Mouse (Mus musculus) myocyte (in vitro differentiated cells): ENCODE measurements at regions not wholly inside any gene's neighbourhood (a gene's known extent, or its start where the extent isn't known, plus 50 kb on each side); places are given as distances from the start of the nearest gene placed in this dataset.

Experiments
- H3K27me3 ChIP-seq: one replicate; pipeline ENCODE4 v1.6.1; 2011; ENCODE audit not compliant: control insufficient read depth, insufficient read depth, insufficient read length
- H3K36me3 ChIP-seq: one replicate; pipeline ENCODE4 v1.6.1; 2011; ENCODE audit not compliant: control insufficient read depth, insufficient read depth
- H3K4me2 ChIP-seq: one replicate; pipeline ENCODE4 v1.6.1; 2011; ENCODE audit warnings: low read depth, control low read depth
- H3K4me3 ChIP-seq: one replicate; pipeline ENCODE4 v1.5.1; 2011; ENCODE audit warnings: mild to moderate bottlenecking, control low read depth, moderate library complexity
- H3K79me2 ChIP-seq: one replicate; pipeline ENCODE4 v1.6.1; 2011; ENCODE audit not compliant: control insufficient read depth, insufficient read depth
- H3ac ChIP-seq: one replicate; pipeline ENCODE4 v1.6.1; 2011; ENCODE audit not compliant: control insufficient read depth, insufficient read length
- CEBPB ChIP-seq: IDR thresholded peaks from 2 replicates; pipeline ENCODE4 v1.6.1; 2011; ENCODE audit warnings: mild to moderate bottlenecking, moderate library complexity; ENCODE audit not compliant: poor library complexity, insufficient read depth, severe bottlenecking
- E2F4 ChIP-seq: IDR thresholded peaks from one replicate; pipeline ENCODE4 v1.6.1; 2011; ENCODE audit warnings: mild to moderate bottlenecking, control low read depth, moderate library complexity; ENCODE audit not compliant: insufficient read depth
- MAX ChIP-seq: IDR thresholded peaks from one replicate; pipeline ENCODE4 v1.6.1; 2011; ENCODE audit warnings: low read depth, mild to moderate bottlenecking, control low read depth
- MYOD1 ChIP-seq, 3 experiments: IDR thresholded peaks; one replicate each; pipeline ENCODE4 v1.6.1; 2011; ENCODE audit warnings: control low read depth in 2 of 3, low read depth in 2 of 3, mild to moderate bottlenecking in 2 of 3, moderate library complexity in 1 of 3; ENCODE audit not compliant: insufficient read length in 2 of 3, control insufficient read depth in 1 of 3
- MYOG ChIP-seq, 3 experiments: IDR thresholded peaks; one replicate each; pipeline ENCODE4 v1.6.1; 2011; ENCODE audit warnings: control low read depth in 2 of 3, low read depth in 2 of 3, mild to moderate bottlenecking in 2 of 3; ENCODE audit not compliant: insufficient read length in 2 of 3, control insufficient read depth in 1 of 3, insufficient read depth in 1 of 3
- POLR2A ChIP-seq: IDR thresholded peaks from one replicate; pipeline ENCODE4 v1.6.1; 2011; ENCODE audit warnings: low read depth, mild to moderate bottlenecking, control low read depth, moderate library complexity; ENCODE audit not compliant: insufficient read length
- POLR2AphosphoS2 ChIP-seq: IDR thresholded peaks from one replicate; pipeline ENCODE4 v1.6.1; 2011; ENCODE audit warnings: low read depth, control low read depth; ENCODE audit not compliant: insufficient read length
- REST ChIP-seq: IDR thresholded peaks from one replicate; pipeline ENCODE4 v1.6.1; 2011; ENCODE audit warnings: mild to moderate bottlenecking, control low read depth, moderate library complexity; ENCODE audit not compliant: insufficient read depth, insufficient read length
- SRF ChIP-seq: IDR thresholded peaks from one replicate; pipeline ENCODE4 v1.6.1; 2011; ENCODE audit warnings: low read depth; ENCODE audit not compliant: control insufficient read depth, insufficient read length
- TCF12 ChIP-seq: IDR thresholded peaks from one replicate; pipeline ENCODE4 v1.6.1; 2011; ENCODE audit warnings: mild to moderate bottlenecking, control low read depth; ENCODE audit not compliant: poor library complexity, insufficient read depth, severe bottlenecking
- TCF3 ChIP-seq: IDR thresholded peaks from one replicate; pipeline ENCODE4 v1.6.1; 2011; ENCODE audit warnings: low read depth, control low read depth; ENCODE audit not compliant: insufficient read length
- USF1 ChIP-seq: IDR thresholded peaks from one replicate; pipeline ENCODE4 v1.6.1; 2011; ENCODE audit warnings: low read depth, mild to moderate bottlenecking, control low read depth, moderate library complexity

- Histone ChIP-seq H3K27me3 (no peaks in the 10 kb centered on the region), H3ac (no peak overlapping the region)
- no peak for TF ChIP-seq POLR2A
- TF ChIP-seq MYOD1 (IDR thresholded peaks at IDR 0.05; ENCODE audit: control insufficient read depth in 1 of 3, insufficient read length in 2 of 3, low read depth in 2 of 3), result peak in 1 of 3 experiments; percentile 6
These were observed 89.3 kb downstream of the Fam161a start for GRCm38 (mm10) chr11:23096451-23097222.

GRCm38 (mm10) chr11:23097223-23097490 is 89.8 kb downstream of the Fam161a start:
- Histone ChIP-seq H3ac (no peak overlapping the region), H3K36me3 (no peaks in the 10 kb centered on the region), H3K79me2 (no peaks in the 10 kb centered on the region), H3K4me2 (no peak overlapping the region), H3K27me3 (no peaks in the 10 kb centered on the region), H3K4me3 (no peak overlapping the region)
- TF ChIP-seq POLR2A, result no peak
- no peak for TF ChIP-seq POLR2AphosphoS2
- TF ChIP-seq SRF, result no peak

More at GRCm38 (mm10) chr11:23096451-23097222, 89.3 kb downstream of the Fam161a start:
- Histone ChIP-seq H3K4me2 (no peak overlapping the region), H3K4me3 (no peak overlapping the region), H3K36me3 (no peaks in the 10 kb centered on the region), H3K79me2 (no peaks in the 10 kb centered on the region)

GRCm38 (mm10) chr11:23114636-23115035 is 107.3 kb downstream of the Fam161a start:
- no peak overlapping the region for H3ac ChIP-seq
- no peaks in the 10 kb centered on the region for H3K36me3 ChIP-seq
- H3K27me3 ChIP-seq, result no peaks in the 10 kb centered on the region
- H3K79me2 ChIP-seq, result no peaks in the 10 kb centered on the region
- no peak for TF ChIP-seq SRF
- no peak for TF ChIP-seq E2F4
- TF ChIP-seq CEBPB, result no peak
- no peak for TF ChIP-seq POLR2A
- no peak for TF ChIP-seq MYOG (IDR thresholded peaks at IDR 0.05; ENCODE audit: control insufficient read depth in 1 of 3, insufficient read depth in 1 of 3, insufficient read length in 2 of 3, low read depth in 2 of 3)
- no peak for TF ChIP-seq MAX
- no peak for TF ChIP-seq USF1
- TF ChIP-seq MYOD1 (IDR thresholded peaks at IDR 0.05; ENCODE audit: control insufficient read depth in 1 of 3, insufficient read length in 2 of 3, low read depth in 2 of 3), result no peak
- no peak for TF ChIP-seq TCF12
- no peak for TF ChIP-seq REST
- no peak for TF ChIP-seq TCF3
- TF ChIP-seq POLR2AphosphoS2, result no peak
- H3K4me3 ChIP-seq, result no peak overlapping the region
- no peak overlapping the region for H3K4me2 ChIP-seq

GRCm38 (mm10) chr11:23120533-23121210 is 113.3 kb downstream of the Fam161a start:
- no peaks in the 10 kb centered on the region for H3K36me3 ChIP-seq
- no peak overlapping the region for H3K4me2 ChIP-seq
- H3K79me2 ChIP-seq, result no peaks in the 10 kb centered on the region
- no peak for TF ChIP-seq E2F4
- no peaks in the 10 kb centered on the region for H3K27me3 ChIP-seq
- no peak overlapping the region for H3K4me3 ChIP-seq
- H3ac ChIP-seq, result no peak overlapping the region

- Histone ChIP-seq H3ac (no peak overlapping the region), H3K36me3 (no peaks in the 10 kb centered on the region), H3K4me3 (no peak overlapping the region), H3K79me2 (no peaks in the 10 kb centered on the region), H3K27me3 (no peaks in the 10 kb centered on the region), H3K4me2 (peak overlapping the region; percentile 37)
- TF ChIP-seq SRF (no peak), POLR2A (no peak), USF1 (no peak), CEBPB (no peak), TCF3 (no peak), REST (no peak), E2F4 (no peak), MYOG (IDR thresholded peaks at IDR 0.05; ENCODE audit: control insufficient read depth in 1 of 3, insufficient read depth in 1 of 3, insufficient read length in 2 of 3, low read depth in 2 of 3) (no peak), POLR2AphosphoS2 (no peak), MAX (no peak), TCF12 (no peak), MYOD1 (IDR thresholded peaks at IDR 0.05; ENCODE audit: control insufficient read depth in 1 of 3, insufficient read length in 2 of 3, low read depth in 2 of 3) (no peak)
These were observed 117.0 kb downstream of the Fam161a start for GRCm38 (mm10) chr11:23124198-23124951.
